Mouse (Mus musculus) cerebellum, adult 2 months (tissue): ENCODE results near the gene Rsph14.

ENCODE experiments used
- CTCF ChIP-seq: fragments of 200-500 bp; IDR thresholded peaks from 2 replicates; pipeline ENCODE4 v1.5.1; 2011; ENCODE audit warnings: low read depth, mild to moderate bottlenecking, control low read depth, low read length, moderate library complexity, borderline replicate concordance; ENCODE audit not compliant: insufficient read depth
- POLR2A ChIP-seq: fragments of 200-500 bp; IDR thresholded peaks from 2 replicates; pipeline ENCODE4 v1.6.1; 2011; ENCODE audit warnings: low read length, control low read depth, borderline replicate concordance; ENCODE audit not compliant: insufficient read depth

- TF ChIP-seq POLR2A = no peak
- no peak for TF ChIP-seq CTCF
Measured at GRCm38 (mm10) chr10:75031345-75032114, 856 bp downstream of the Rsph14 start.
